Mouse (Mus musculus) spleen, postnatal 36 days (tissue): Measurements from ENCODE around the gene Adgrd1.
"Not testable (repeated sequence)": the region's sequence is repeated elsewhere in the genome, so short reads cannot be mapped to it uniquely, and the experiment has no call there.

Source experiments
- DNase-seq, 2 experiments: peaks; one replicate each; pipeline ENCODE4 v3.0.0; 2022; ENCODE audit warnings: low spot score in 2 of 2, mixed read lengths in 1 of 2

The Adgrd1 gene

GRCm38 (mm10) chr5:129093158-129093557, 3.4 kb upstream of the Adgrd1 start:
- DNase-seq: no peak

DNA sequence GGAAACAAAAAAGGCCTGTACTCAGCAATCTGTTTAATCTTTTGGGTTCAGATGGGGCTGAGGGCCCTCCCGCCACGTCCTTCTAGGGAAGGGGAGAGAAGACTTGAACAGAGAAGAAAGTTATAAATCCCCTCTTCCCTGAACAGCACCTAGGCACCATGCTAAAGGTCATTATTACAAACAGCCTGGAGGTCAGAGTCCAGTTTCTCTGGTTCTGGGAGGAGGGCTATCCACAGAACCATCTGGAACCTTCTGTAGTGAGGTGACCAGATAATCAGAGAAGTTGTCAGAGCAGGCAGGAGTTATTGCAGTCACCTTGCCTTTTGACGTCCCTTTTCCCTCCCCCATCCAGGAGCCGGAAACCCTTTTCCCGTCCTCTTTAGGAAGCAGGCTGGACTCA, 2.3 kb upstream of the Adgrd1 start:
- DNase-seq: no peak

DNA sequence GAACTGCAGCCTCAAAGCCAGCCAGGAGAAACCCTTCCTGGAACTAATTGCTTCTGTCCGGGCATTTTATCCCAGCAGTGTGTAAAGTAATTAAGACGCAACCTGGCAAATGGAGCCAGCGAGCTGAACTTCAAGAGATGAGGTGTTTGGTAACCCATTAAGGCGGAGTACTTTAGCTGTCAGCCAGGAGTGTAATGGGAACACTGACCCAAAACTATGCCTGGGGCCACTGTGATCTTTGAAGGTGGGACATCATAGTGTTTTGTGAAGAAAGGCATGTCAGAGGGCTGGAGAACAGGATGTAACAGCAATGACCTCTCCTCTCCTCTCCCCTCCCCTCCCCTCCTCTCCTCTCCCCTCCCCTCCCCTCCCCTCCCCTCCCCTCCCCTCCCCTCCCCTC, 7.5 kb downstream of the Adgrd1 start:
- no peak for DNase-seq

DNA sequence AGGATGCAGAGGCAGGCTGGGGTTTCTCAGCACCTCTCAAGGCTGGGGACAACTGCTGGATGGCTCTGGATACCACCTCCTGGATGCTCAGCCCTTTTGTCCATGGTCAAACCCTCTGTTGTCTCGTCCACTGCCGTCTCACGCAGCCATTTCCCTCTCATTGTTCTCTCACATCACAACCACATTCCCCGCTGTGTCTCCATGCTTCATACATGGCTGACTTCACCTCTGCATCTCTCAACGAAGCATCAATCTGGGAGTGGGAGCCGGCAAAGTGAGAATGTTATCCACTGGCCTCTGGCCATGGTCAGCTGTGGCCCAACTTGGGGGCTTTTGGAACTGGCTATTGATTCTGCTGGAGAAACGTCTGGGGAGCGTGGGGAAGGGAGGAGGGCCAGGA, 15.2 kb downstream of the Adgrd1 start:
- DNase-seq: no peak

DNA sequence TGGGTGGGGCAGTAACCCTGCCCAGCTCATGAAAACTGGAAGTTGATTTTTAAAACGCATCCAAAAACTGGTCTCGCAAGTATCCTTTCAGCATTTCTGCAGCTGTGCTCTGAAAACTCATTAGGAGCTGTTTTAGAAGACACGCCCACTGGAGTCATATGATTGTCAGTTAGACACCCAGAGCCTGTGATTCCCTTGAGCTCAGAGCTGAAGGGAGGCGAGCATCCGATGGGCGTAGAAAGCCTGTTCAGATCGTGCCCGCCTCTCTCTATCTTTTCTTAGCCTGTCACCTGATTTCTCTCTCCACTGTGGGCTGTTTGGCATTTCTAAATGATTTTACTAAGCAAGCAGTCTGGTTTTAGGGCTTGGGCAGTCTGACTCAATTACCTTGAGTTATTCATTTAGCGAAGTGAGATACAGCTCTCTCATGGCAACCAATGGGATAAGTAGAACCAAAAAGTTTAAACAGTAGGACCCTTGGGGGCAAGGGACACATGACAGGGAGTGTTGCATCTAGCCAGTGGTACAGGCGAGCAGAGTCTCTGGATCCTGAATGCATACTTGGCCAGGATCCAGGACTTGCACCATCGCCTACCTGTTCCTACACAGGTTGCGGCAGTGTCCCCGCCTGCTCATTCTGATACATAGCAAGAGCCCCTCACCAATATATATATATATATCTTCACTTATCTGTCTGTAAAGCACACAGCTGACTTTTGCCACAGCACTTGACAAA, 17.4 kb downstream of the Adgrd1 start:
- no peak for DNase-seq

GRCm38 (mm10) chr5:129116299-129116698, 19.7 kb downstream of the Adgrd1 start:
- no peak for DNase-seq

GRCm38 (mm10) chr5:129117593-129118113, 21.1 kb downstream of the Adgrd1 start:
- no peak for DNase-seq

GRCm38 (mm10) chr5:129118523-129118922, 22.0 kb downstream of the Adgrd1 start:
- no peak for DNase-seq

DNA sequence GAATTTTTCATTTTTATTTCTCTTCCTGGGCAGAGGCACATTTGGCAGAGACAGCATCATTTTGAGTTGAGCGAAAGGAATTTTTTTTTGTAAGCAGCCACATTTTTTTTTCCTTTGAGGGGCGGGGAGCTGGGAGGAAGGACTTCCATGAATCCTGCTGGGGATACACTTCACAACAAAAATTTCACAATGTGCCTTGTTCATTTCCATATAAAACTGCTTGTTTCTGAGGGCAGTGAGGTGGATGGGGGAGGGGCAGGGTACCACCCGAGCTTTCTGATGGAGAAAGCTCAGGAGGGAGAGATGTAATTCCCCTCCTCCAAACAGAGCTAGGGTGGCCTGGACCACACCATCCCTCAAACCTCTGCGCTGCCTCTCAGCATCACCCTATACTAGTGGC, 22.6 kb downstream of the Adgrd1 start:
- no peak for DNase-seq

- DNase-seq: no peak
Observed at GRCm38 (mm10) chr5:129121654-129122285, 25.2 kb downstream of the Adgrd1 start.

- DNase-seq: no peak
Observed at GRCm38 (mm10) chr5:129122491-129122890, 25.9 kb downstream of the Adgrd1 start.

DNA sequence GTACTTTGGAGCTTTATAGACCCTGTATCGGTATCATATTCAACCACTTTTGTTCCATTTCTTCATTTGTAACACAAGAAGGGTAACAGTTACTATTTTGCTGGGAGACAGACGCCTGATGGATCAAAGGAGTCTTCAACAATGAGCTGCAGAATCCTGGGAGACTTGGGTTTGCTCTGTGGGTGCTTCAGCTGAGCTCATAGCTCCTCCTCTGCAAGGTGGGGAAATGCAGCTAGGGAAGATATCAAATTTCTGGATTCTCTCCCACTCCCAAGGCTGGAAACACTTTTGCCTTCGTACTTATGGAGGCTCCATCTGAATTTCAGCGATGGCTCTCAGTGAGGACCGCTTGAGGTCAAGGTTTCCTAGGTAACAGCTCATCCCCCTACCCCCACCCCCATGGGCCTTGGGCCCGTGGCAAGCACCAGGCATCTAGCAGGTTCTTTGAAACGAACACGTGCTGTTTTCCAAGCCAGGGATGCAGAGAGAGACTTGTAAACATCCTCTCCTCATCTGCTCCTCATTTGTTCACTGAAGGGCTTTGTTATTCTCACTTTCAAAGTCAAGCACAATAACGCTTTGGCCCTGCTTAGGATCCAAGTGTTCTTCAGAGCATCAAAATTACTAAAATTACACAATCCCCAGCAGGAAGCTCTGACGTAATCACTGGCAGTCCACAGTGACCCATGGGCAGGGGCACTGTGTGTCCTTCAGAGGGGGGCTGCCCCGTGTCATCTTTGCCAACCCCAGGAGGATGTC, 27.7 kb downstream of the Adgrd1 start:
- DNase-seq: no peak

DNA sequence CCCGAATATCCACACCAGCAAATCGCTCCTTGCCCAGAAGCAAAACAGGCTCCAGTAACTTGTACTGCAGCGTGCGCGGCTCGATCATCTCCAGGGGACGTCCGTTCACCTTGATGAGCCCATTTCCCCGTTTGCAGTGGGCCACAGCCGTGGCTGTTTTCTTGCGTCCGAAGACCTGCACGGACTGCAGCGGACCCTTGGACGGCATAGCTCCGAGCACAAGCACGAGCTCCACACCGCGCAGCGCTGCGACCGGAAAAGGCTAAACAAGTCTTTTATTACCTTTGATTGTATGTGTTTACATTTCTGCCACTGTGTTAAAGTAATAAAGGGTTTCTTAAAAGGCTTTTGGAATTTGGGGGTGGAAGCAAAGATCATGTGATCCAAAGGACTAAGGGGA, 31.8 kb downstream of the Adgrd1 start:
- DNase-seq: not testable (repeated sequence)

- DNase-seq: no peak
Observed at GRCm38 (mm10) chr5:129130301-129130700, 33.8 kb downstream of the Adgrd1 start.

GRCm38 (mm10) chr5:129137405-129137804, 40.9 kb downstream of the Adgrd1 start:
- DNase-seq: no peak

GRCm38 (mm10) chr5:129138576-129138975, 42.0 kb downstream of the Adgrd1 start:
- DNase-seq: no peak

- DNase-seq: no peak
Observed at GRCm38 (mm10) chr5:129142801-129143200, 46.3 kb downstream of the Adgrd1 start.

- DNase-seq: no peak
Observed at GRCm38 (mm10) chr5:129145307-129145935, 48.9 kb downstream of the Adgrd1 start.

- DNase-seq: no peak
Observed at GRCm38 (mm10) chr5:129146892-129147509, 50.5 kb downstream of the Adgrd1 start.

- DNase-seq: no peak
Observed at GRCm38 (mm10) chr5:129148485-129148884, 51.9 kb downstream of the Adgrd1 start.

DNA sequence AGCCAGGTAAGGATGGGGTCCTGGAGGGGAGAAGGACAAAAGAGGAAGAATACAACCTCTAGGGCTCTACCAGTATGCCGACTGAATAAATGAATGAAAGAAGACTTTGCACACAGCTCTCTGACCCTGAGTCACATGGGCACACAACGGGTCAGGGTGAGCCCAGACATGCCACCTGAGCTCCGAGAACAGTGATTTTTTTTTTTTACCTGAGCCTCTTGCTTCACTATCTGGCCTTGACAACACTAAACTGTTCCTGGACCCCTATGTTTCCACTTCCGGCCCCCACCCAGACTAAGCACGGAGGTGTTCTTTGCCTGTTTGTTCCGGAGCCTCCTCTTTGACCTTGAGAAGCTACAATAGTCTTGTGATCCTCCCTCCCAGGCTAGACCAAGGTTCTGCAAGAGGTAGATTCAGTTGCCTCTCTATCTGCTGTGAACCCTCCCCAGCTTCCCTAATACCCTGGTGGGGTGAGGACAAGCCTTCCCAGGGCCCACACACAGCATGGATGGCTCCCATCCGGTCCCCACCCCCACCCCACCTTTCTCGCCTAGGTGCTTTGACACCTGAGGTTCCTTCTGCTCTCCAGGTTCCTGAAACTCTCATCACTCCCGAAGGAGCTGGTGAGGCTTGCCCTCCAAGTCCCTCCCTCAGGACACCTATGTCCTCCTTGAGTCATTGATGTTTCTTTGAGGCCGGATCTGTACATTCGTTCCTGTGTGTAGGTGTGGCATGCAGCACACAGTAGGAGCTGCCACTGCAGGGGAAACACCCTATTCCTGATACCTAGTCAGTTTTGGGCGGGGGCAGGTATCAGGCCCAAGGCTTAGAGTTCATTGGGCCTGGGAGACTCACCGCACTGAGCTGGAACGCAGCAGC, 58.7 kb downstream of the Adgrd1 start:
- DNase-seq: no peak
